Mouse (Mus musculus): ENCODE results near the gene Gm11938. TPM values are rescaled to one million over a fixed set of nuclear protein-coding genes. Genes with fewer than 3 reads are reported as not detected.

Gene Gm11938
- total RNA-seq, 1 experiment, result not detected

- Histone ChIP-seq H3K36me3 (ENCODE audit: control insufficient read depth, insufficient read depth, low read length, poor library complexity, severe bottlenecking) (no peaks in the 10 kb centered on the region), H3K4me3 (ENCODE audit: insufficient read depth in 1 of 2, low read depth in 1 of 2, low read length in 2 of 2, poor library complexity in 1 of 2, severe bottlenecking in 1 of 2) (no peak within 1 kb of the TSS), H3K9me3 (ENCODE audit: control insufficient read depth, insufficient read depth, low read depth, low read length) (no peaks in the 10 kb centered on the region), H3K9ac (ENCODE audit: insufficient read depth, low read depth, low read length, poor library complexity, severe bottlenecking) (no peak within 1 kb of the TSS), H3K27ac (ENCODE audit: insufficient read depth, low read depth, low read length, poor library complexity, severe bottlenecking) (no peak within 1 kb of the TSS), H3K4me1 (ENCODE audit: control insufficient read depth in 2 of 2, insufficient read depth in 2 of 2, low read length in 2 of 2, poor library complexity in 1 of 2) (no peaks in the 10 kb centered on the region)
- DNase-seq (ENCODE audit: low read depth, low spot score), result no peak
- in situ Hi-C loops (cut with MboI; ENCODE audit: low sequenced_read_pairs in 2 of 2, unreplicated experiment in 2 of 2), result no loop called here
- TF ChIP-seq ZNF384 (IDR thresholded peaks at IDR 0.05; ENCODE audit: low read depth, low read length), result no peak
- TF ChIP-seq HCFC1 (IDR thresholded peaks at IDR 0.05; ENCODE audit: borderline replicate concordance, insufficient read depth, low read length), result no peak
- TF ChIP-seq MAFK (IDR thresholded peaks at IDR 0.05; ENCODE audit: insufficient read depth, low read depth, low read length), result no peak
- TF ChIP-seq ZC3H11A (IDR thresholded peaks at IDR 0.05; ENCODE audit: borderline replicate concordance, low read depth, low read length), result no peak
- TF ChIP-seq CHD2 (IDR thresholded peaks at IDR 0.05; ENCODE audit: low read depth, low read length), result no peak
These were observed 12.1 kb downstream of the Gm11938 start, which contains the start of gene Krtap1-3 for GRCm38 (mm10) chr11:99590981-99591380. Gene Krtap1-3 (minus strand): TSS chr11:99591339.

GRCm38 (mm10) chr11:99585096-99585495 lies 18.0 kb downstream of the Gm11938 start:
- no peaks in the 10 kb centered on the region for H3K9me3 ChIP-seq (ENCODE audit: control insufficient read depth, insufficient read depth, low read depth, low read length)
- H3K36me3 ChIP-seq (ENCODE audit: control insufficient read depth, insufficient read depth, low read length, poor library complexity, severe bottlenecking), result no peaks in the 10 kb centered on the region
- no peak overlapping the region for H3K27ac ChIP-seq (ENCODE audit: insufficient read depth, low read depth, low read length, poor library complexity, severe bottlenecking)
- in situ Hi-C loops (cut with MboI; ENCODE audit: low sequenced_read_pairs in 2 of 2, unreplicated experiment in 2 of 2), result no loop called here
- H3K4me1 ChIP-seq (ENCODE audit: control insufficient read depth in 2 of 2, insufficient read depth in 2 of 2, low read length in 2 of 2, poor library complexity in 1 of 2), result no peaks in the 10 kb centered on the region
- no peak for DNase-seq (ENCODE audit: low read depth, low spot score)
- TF ChIP-seq HCFC1 (IDR thresholded peaks at IDR 0.05; ENCODE audit: borderline replicate concordance, insufficient read depth, low read length) (no peak), ZNF384 (IDR thresholded peaks at IDR 0.05; ENCODE audit: low read depth, low read length) (no peak), MAFK (IDR thresholded peaks at IDR 0.05; ENCODE audit: insufficient read depth, low read depth, low read length) (no peak), CHD2 (IDR thresholded peaks at IDR 0.05; ENCODE audit: low read depth, low read length) (no peak), ZC3H11A (IDR thresholded peaks at IDR 0.05; ENCODE audit: borderline replicate concordance, low read depth, low read length) (no peak)
- no peak overlapping the region for H3K4me3 ChIP-seq (ENCODE audit: insufficient read depth in 1 of 2, low read depth in 1 of 2, low read length in 2 of 2, poor library complexity in 1 of 2, severe bottlenecking in 1 of 2)
- H3K9ac ChIP-seq (ENCODE audit: insufficient read depth, low read depth, low read length, poor library complexity, severe bottlenecking), result no peak overlapping the region

- no peaks in the 10 kb centered on the region for H3K36me3 ChIP-seq (ENCODE audit: control insufficient read depth, insufficient read depth, low read length, poor library complexity, severe bottlenecking)
- DNase-seq (ENCODE audit: low read depth, low spot score), result no peak
- no peak within 1 kb of the TSS for H3K4me3 ChIP-seq (ENCODE audit: insufficient read depth in 1 of 2, low read depth in 1 of 2, low read length in 2 of 2, poor library complexity in 1 of 2, severe bottlenecking in 1 of 2)
- in situ Hi-C loops (cut with MboI; ENCODE audit: low sequenced_read_pairs in 2 of 2, unreplicated experiment in 2 of 2), result no loop called here
- no peaks in the 10 kb centered on the region for H3K4me1 ChIP-seq (ENCODE audit: control insufficient read depth in 2 of 2, insufficient read depth in 2 of 2, low read length in 2 of 2, poor library complexity in 1 of 2)
- H3K9me3 ChIP-seq (ENCODE audit: control insufficient read depth, insufficient read depth, low read depth, low read length), result no peaks in the 10 kb centered on the region
- TF ChIP-seq ZC3H11A (IDR thresholded peaks at IDR 0.05; ENCODE audit: borderline replicate concordance, low read depth, low read length) (no peak), ZNF384 (IDR thresholded peaks at IDR 0.05; ENCODE audit: low read depth, low read length) (no peak), HCFC1 (IDR thresholded peaks at IDR 0.05; ENCODE audit: borderline replicate concordance, insufficient read depth, low read length) (no peak), CHD2 (IDR thresholded peaks at IDR 0.05; ENCODE audit: low read depth, low read length) (no peak)
- no peak within 1 kb of the TSS for H3K27ac ChIP-seq (ENCODE audit: insufficient read depth, low read depth, low read length, poor library complexity, severe bottlenecking)
- no peak within 1 kb of the TSS for H3K9ac ChIP-seq (ENCODE audit: insufficient read depth, low read depth, low read length, poor library complexity, severe bottlenecking)
These were observed 19.8 kb downstream of the Gm11938 start, which contains the start of gene Krtap1-4 for GRCm38 (mm10) chr11:99583245-99583704. Gene Krtap1-4 (minus strand): TSS chr11:99583654.

- Histone ChIP-seq H3K4me1 (ENCODE audit: control insufficient read depth in 2 of 2, insufficient read depth in 2 of 2, low read length in 2 of 2, poor library complexity in 1 of 2) (no peaks in the 10 kb centered on the region), H3K9ac (ENCODE audit: insufficient read depth, low read depth, low read length, poor library complexity, severe bottlenecking) (no peak overlapping the region), H3K36me3 (ENCODE audit: control insufficient read depth, insufficient read depth, low read length, poor library complexity, severe bottlenecking) (no peaks in the 10 kb centered on the region), H3K27ac (ENCODE audit: insufficient read depth, low read depth, low read length, poor library complexity, severe bottlenecking) (no peak overlapping the region), H3K9me3 (ENCODE audit: control insufficient read depth, insufficient read depth, low read depth, low read length) (no peaks in the 10 kb centered on the region), H3K4me3 (ENCODE audit: insufficient read depth in 1 of 2, low read depth in 1 of 2, low read length in 2 of 2, poor library complexity in 1 of 2, severe bottlenecking in 1 of 2) (no peak overlapping the region)
- no peak for DNase-seq (ENCODE audit: low read depth, low spot score)
- no peak for TF ChIP-seq ZNF384 (IDR thresholded peaks at IDR 0.05; ENCODE audit: low read depth, low read length)
- in situ Hi-C loops (cut with MboI; ENCODE audit: low sequenced_read_pairs in 2 of 2, unreplicated experiment in 2 of 2), result no loop called here
These were observed 21.5 kb downstream of the Gm11938 start for GRCm38 (mm10) chr11:99581564-99581963.

- Histone ChIP-seq H3K9ac (ENCODE audit: insufficient read depth, low read depth, low read length, poor library complexity, severe bottlenecking) (no peak overlapping the region), H3K36me3 (ENCODE audit: control insufficient read depth, insufficient read depth, low read length, poor library complexity, severe bottlenecking) (no peaks in the 10 kb centered on the region), H3K4me1 (ENCODE audit: control insufficient read depth in 2 of 2, insufficient read depth in 2 of 2, low read length in 2 of 2, poor library complexity in 1 of 2) (no peaks in the 10 kb centered on the region), H3K27ac (ENCODE audit: insufficient read depth, low read depth, low read length, poor library complexity, severe bottlenecking) (no peak overlapping the region), H3K9me3 (ENCODE audit: control insufficient read depth, insufficient read depth, low read depth, low read length) (no peaks in the 10 kb centered on the region), H3K4me3 (ENCODE audit: insufficient read depth in 1 of 2, low read depth in 1 of 2, low read length in 2 of 2, poor library complexity in 1 of 2, severe bottlenecking in 1 of 2) (no peak overlapping the region)
- in situ Hi-C loops (cut with MboI; ENCODE audit: low sequenced_read_pairs in 2 of 2, unreplicated experiment in 2 of 2), result no loop called here
- DNase-seq (ENCODE audit: low read depth, low spot score), result no peak
- TF ChIP-seq HCFC1 (IDR thresholded peaks at IDR 0.05; ENCODE audit: borderline replicate concordance, insufficient read depth, low read length) (no peak), ZNF384 (IDR thresholded peaks at IDR 0.05; ENCODE audit: low read depth, low read length) (no peak), MAFK (IDR thresholded peaks at IDR 0.05; ENCODE audit: insufficient read depth, low read depth, low read length) (no peak), CHD2 (IDR thresholded peaks at IDR 0.05; ENCODE audit: low read depth, low read length) (no peak), ZC3H11A (IDR thresholded peaks at IDR 0.05; ENCODE audit: borderline replicate concordance, low read depth, low read length) (no peak)
These were observed 22.1 kb downstream of the Gm11938 start for GRCm38 (mm10) chr11:99581051-99581450.
